Mouse (Mus musculus): ENCODE measurements around the gene Lsg1.

DNA sequence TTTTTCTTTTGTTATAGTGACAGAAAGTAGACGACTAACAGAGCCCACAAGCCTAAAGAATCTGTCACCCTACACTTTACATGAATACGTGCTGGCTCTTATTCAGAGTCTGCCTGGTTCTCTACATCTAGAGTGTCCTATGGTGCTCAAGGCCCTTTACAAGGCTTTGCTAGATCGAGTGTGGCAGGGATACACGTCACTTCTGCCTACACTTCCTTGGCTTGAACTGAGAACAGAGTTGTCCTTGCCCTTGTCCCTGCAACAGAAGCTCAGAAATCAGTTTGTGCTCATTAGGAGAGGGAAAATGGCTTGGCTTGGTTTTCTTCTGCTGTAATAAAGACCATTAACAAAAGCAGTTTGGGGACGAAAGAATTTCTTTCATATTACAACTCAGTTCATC, 23.9 kb upstream of the Lsg1 start:
- TF ChIP-seq CTCF (IDR thresholded peaks at IDR 0.05; ENCODE audit: insufficient read depth, low read length) (no peak), POLR2A (IDR thresholded peaks at IDR 0.05; ENCODE audit: borderline replicate concordance, extremely low read depth, low read depth, low read length) (no peak)

Measured in lung, adult 2 months (tissue).